Mouse (Mus musculus): ENCODE measurements around the gene Sned1. TPM values are rescaled to one million over a fixed set of nuclear protein-coding genes. Genes with fewer than 3 reads are reported as not detected.

The Sned1 gene
- polyA plus RNA-seq, 1 experiment from 2014 or later, result 8.7 TPM

- no peak overlapping the region for H3K9ac ChIP-seq
- H3K9me3 ChIP-seq, result no peaks in the 10 kb centered on the region
- H3K4me3 ChIP-seq (replicated peaks), result no peak overlapping the region
- H3K36me3 ChIP-seq, result peaks cover 9% of the 10 kb centered on the region; the same call in 1 of the 2 replicates
- ATAC-seq (ENCODE audit: insufficient read depth, low FRiP score, low read depth), result no peak
- no peaks in the 10 kb centered on the region for H3K27me3 ChIP-seq (replicated peaks)
- 72% methylated on average over 2 of the region's 2 CpGs for WGBS
- no peak overlapping the region for H3K4me2 ChIP-seq
- H3K27ac ChIP-seq, result no peak overlapping the region
- H3K4me1 ChIP-seq, result no peaks in the 10 kb centered on the region
These were observed 99.0 kb downstream of the Sned1 start for GRCm38 (mm10) chr1:93334621-93335020.

- peak within 1 kb of the TSS; percentile 46 for H3K27ac ChIP-seq
- H3K9ac ChIP-seq, result peak within 1 kb of the TSS; percentile 89
- peak within 1 kb of the TSS; percentile 86 for H3K4me2 ChIP-seq
- peaks cover 4% of the 10 kb centered on the region; the same call in 1 of the 2 replicates for H3K4me1 ChIP-seq
- no peaks in the 10 kb centered on the region for H3K9me3 ChIP-seq
- no peaks in the 10 kb centered on the region for H3K27me3 ChIP-seq (replicated peaks)
- peaks cover 4% of the 10 kb centered on the region; the same call in 1 of the 2 replicates for H3K36me3 ChIP-seq
- peak; percentile 96 for ATAC-seq (ENCODE audit: insufficient read depth, low FRiP score, low read depth)
- under 1% methylated on average over 63 of the region's 63 CpGs for WGBS
- H3K4me3 ChIP-seq (replicated peaks), result peak within 1 kb of the TSS; percentile 95
These were observed 107.2 kb downstream of the Sned1 start, which contains the start of the genes Ppp1r7 and Pask for GRCm38 (mm10) chr1:93342648-93343503. TSS of gene Ppp1r7 (plus strand) at chr1:93342854. TSS of gene Pask (minus strand) at chr1:93343482.

GRCm38 (mm10) chr1:93343504-93344047, 107.9 kb downstream of the Sned1 start:
- Histone ChIP-seq H3K9ac (peak overlapping the region; percentile 89), H3K27me3 (replicated peaks) (no peaks in the 10 kb centered on the region), H3K36me3 (peaks cover 7% of the 10 kb centered on the region; the same call in 1 of the 2 replicates), H3K9me3 (no peaks in the 10 kb centered on the region), H3K4me1 (peaks cover 4% of the 10 kb centered on the region; the same call in 1 of the 2 replicates), H3K4me2 (peak overlapping the region; percentile 86), H3K4me3 (replicated peaks) (peak overlapping the region; percentile 95), H3K27ac (peak overlapping the region; percentile 46; the same call in 1 of the 2 replicates)
- 0% methylated on average over 39 of the region's 39 CpGs for WGBS
- peak; percentile 96 for ATAC-seq (ENCODE audit: insufficient read depth, low FRiP score, low read depth)

GRCm38 (mm10) chr1:93347176-93347575, 111.5 kb downstream of the Sned1 start:
- ATAC-seq (ENCODE audit: insufficient read depth, low FRiP score, low read depth), result no peak
- WGBS, result 89% methylated on average over 5 of the region's 5 CpGs

GRCm38 (mm10) chr1:93349701-93350100, 114.1 kb downstream of the Sned1 start:
- no peak overlapping the region for H3K27ac ChIP-seq

More at GRCm38 (mm10) chr1:93347176-93347575, 111.5 kb downstream of the Sned1 start:
- Histone ChIP-seq H3K4me2 (no peak overlapping the region), H3K4me1 (peaks cover 4% of the 10 kb centered on the region; the same call in 1 of the 2 replicates), H3K27ac (no peak overlapping the region), H3K27me3 (replicated peaks) (no peaks in the 10 kb centered on the region), H3K36me3 (peaks cover 22% of the 10 kb centered on the region), H3K9me3 (no peaks in the 10 kb centered on the region), H3K9ac (no peak overlapping the region), H3K4me3 (replicated peaks) (no peak overlapping the region)

More at GRCm38 (mm10) chr1:93349701-93350100, 114.1 kb downstream of the Sned1 start:
- Histone ChIP-seq H3K36me3 (peaks cover 37% of the 10 kb centered on the region), H3K9ac (no peak overlapping the region), H3K9me3 (no peaks in the 10 kb centered on the region), H3K4me1 (peaks cover under 1% of the 10 kb centered on the region; the same call in 1 of the 2 replicates), H3K27me3 (replicated peaks) (no peaks in the 10 kb centered on the region), H3K4me3 (replicated peaks) (no peak overlapping the region), H3K4me2 (no peak overlapping the region)
- ATAC-seq (ENCODE audit: insufficient read depth, low FRiP score, low read depth), result no peak
- WGBS, result 86% methylated on average over 4 of the region's 4 CpGs

Small RNA genes within 50 kb of the gene (microRNA-seq; reads per million reads assigned to microRNA genes)
- gene Mir6901 (not detected), gene Mir6902 (0.77 reads per million)

Other genes with a start within 250 kb of the Sned1 start
- gene Aqp12, start 229.5 kb upstream of the Sned1 start, polyA plus RNA-seq (2015; fragmentation: Nextera tagmentation; extraction: Ambion mirVana), result 8.5 and 9.6 TPM in 2 replicates
- 15.2 and 18.3 TPM in 2 replicates for gene Kif1a, start 133.9 kb upstream of the Sned1 start, polyA plus RNA-seq (2015; fragmentation: Nextera tagmentation; extraction: Ambion mirVana)
- gene Agxt, start 100.6 kb upstream of the Sned1 start, polyA plus RNA-seq (2015; fragmentation: Nextera tagmentation; extraction: Ambion mirVana), result 0.44 and 0.54 TPM in 2 replicates
- 4.6 and 8.2 TPM in 2 replicates for gene 2310007B03Rik, start 74.9 kb upstream of the Sned1 start, polyA plus RNA-seq (2015; fragmentation: Nextera tagmentation; extraction: Ambion mirVana)
- gene Crocc2, start 67.1 kb upstream of the Sned1 start, polyA plus RNA-seq (2015; fragmentation: Nextera tagmentation; extraction: Ambion mirVana), result 0.15 and 0.21 TPM in 2 replicates
- 24.5 and 27.1 TPM in 2 replicates for gene Mterf4, start 70.1 kb downstream of the Sned1 start, polyA plus RNA-seq (2015; fragmentation: Nextera tagmentation; extraction: Ambion mirVana)
- 60.7 and 68.7 TPM in 2 replicates for gene Ppp1r7, start 107.0 kb downstream of the Sned1 start, polyA plus RNA-seq (2015; fragmentation: Nextera tagmentation; extraction: Ambion mirVana)
- 11.6 TPM in 2 replicates for gene Pask, start 107.6 kb downstream of the Sned1 start, polyA plus RNA-seq (2015; fragmentation: Nextera tagmentation; extraction: Ambion mirVana)
- 1.7 and 1.8 TPM in 2 replicates for gene Ano7, start 138.1 kb downstream of the Sned1 start, polyA plus RNA-seq (2015; fragmentation: Nextera tagmentation; extraction: Ambion mirVana)
- gene Hdlbp, start 243.0 kb downstream of the Sned1 start, polyA plus RNA-seq (2015; fragmentation: Nextera tagmentation; extraction: Ambion mirVana), result 167 and 173 TPM in 2 replicates

Measured in stomach, embryonic 15.5 days (tissue).